Mouse (Mus musculus): Measurements from ENCODE around the gene Tcte1. TPM values are rescaled to one million over a fixed set of nuclear protein-coding genes. Genes with fewer than 3 reads are reported as not detected.
A peak's percentile ranks its signal among the peaks of the same experiment; 100 is the strongest.

Tcte1 gene
- polyA plus RNA-seq, 1 experiment: 3.7 TPM

GRCm38 (mm10) chr17:45550253-45550652, 27.0 kb downstream of the Tcte1 start:
- TF ChIP-seq POLR2A (IDR thresholded peaks at IDR 0.05; ENCODE audit: extremely low read depth, insufficient read depth, low read length) (no peak), CTCF (IDR thresholded peaks at IDR 0.05; ENCODE audit: extremely low read depth, insufficient read depth, low read length) (no peak)
- no peak overlapping the region for H3K27ac ChIP-seq (ENCODE audit: insufficient read depth, low read length)
- peaks cover 3% of the 10 kb centered on the region; the same call in 1 of the 2 replicates for H3K4me1 ChIP-seq (ENCODE audit: control insufficient read depth, insufficient read depth, low read length)
- H3K4me3 ChIP-seq (ENCODE audit: insufficient read depth, low read length): no peak overlapping the region; the same call in 1 of the 2 replicates

DNA sequence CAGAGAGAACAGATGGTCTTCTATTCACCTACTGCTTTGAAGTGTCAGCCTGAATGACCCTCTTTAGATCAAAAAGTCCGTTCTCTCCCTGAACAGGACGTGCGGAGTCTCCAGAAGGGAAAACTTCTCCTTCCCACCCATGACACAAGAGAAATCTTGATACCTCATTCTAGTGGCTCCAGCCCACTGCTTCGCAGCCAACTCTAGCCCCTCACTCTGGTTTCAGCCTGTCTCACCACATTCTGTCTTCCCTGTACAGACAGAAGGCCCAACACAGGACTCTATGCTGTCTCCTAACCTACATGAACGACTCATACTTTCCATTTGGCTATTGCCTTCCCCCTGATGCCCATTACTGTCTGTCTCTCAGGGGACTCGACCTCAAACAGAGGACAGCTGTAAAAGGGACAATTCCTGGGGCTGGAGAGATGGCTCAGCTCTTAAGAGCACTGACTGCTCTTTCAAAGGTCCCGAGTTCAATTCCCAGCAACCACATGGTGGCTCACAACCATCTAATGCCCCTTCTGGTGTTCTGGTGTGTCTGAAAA, 28.1 kb downstream of the Tcte1 start:
- no peak for TF ChIP-seq CTCF (IDR thresholded peaks at IDR 0.05; ENCODE audit: extremely low read depth, insufficient read depth, low read length)
- TF ChIP-seq POLR2A (IDR thresholded peaks at IDR 0.05; ENCODE audit: extremely low read depth, insufficient read depth, low read length): no peak
- Histone ChIP-seq H3K27ac (ENCODE audit: insufficient read depth, low read length) (no peak overlapping the region), H3K4me1 (ENCODE audit: control insufficient read depth, insufficient read depth, low read length) (peaks cover 3% of the 10 kb centered on the region; the same call in 1 of the 2 replicates), H3K4me3 (ENCODE audit: insufficient read depth, low read length) (no peak overlapping the region)

GRCm38 (mm10) chr17:45551816-45552451, 28.7 kb downstream of the Tcte1 start:
- TF ChIP-seq POLR2A (IDR thresholded peaks at IDR 0.05; ENCODE audit: extremely low read depth, insufficient read depth, low read length) (no peak), CTCF (IDR thresholded peaks at IDR 0.05; ENCODE audit: extremely low read depth, insufficient read depth, low read length) (peak; percentile 98)
- peaks cover 3% of the 10 kb centered on the region; the same call in 1 of the 2 replicates for H3K4me1 ChIP-seq (ENCODE audit: control insufficient read depth, insufficient read depth, low read length)
- H3K4me3 ChIP-seq (ENCODE audit: insufficient read depth, low read length): no peak overlapping the region
- H3K27ac ChIP-seq (ENCODE audit: insufficient read depth, low read length): no peak overlapping the region

DNA sequence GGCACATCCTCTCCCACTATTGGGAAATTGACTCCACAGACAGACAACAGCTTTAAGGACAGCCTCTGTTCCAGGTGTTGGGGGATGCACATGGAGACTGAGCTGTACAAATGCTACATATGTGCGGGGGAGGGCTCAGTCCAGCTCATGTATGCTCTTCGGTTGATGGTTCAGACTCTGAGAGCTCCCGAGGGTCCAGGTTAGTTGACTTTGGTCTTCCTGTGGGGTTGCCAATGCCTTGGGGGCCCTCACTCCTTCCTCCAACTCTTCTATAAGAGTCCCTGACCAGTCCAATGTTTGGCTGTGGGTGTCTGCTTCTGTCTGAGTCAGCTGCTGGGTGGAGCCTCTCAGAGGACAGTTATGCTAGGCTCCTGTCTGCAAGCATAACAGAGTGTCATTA, 29.8 kb downstream of the Tcte1 start:
- TF ChIP-seq CTCF (IDR thresholded peaks at IDR 0.05; ENCODE audit: extremely low read depth, insufficient read depth, low read length) (no peak), POLR2A (IDR thresholded peaks at IDR 0.05; ENCODE audit: extremely low read depth, insufficient read depth, low read length) (no peak)
- no peak overlapping the region for H3K4me3 ChIP-seq (ENCODE audit: insufficient read depth, low read length)

DNA sequence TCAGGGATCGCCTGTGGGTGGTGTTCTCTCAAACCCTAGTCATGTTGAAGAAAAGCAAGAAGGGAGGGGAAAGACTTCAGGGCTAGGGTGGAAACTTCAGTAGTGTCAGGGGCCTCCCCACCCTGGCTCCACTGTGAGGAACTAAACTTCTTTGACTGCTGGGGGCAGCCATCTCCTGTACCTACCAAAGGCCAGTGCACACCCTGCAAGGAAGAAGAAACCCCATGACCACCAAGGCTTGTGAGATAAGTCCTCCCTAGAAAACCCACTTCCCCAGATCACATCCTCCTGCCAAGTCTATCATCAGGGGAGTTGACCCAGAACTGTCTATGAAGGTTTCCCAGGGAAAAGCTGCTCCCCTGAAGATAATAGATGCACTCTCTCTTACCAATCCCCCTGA, 31.2 kb downstream of the Tcte1 start:
- 0 out of 2 replicates have a peak, but pooled peaks cover 2% of the 10 kb centered on the region for H3K4me1 ChIP-seq (ENCODE audit: control insufficient read depth, insufficient read depth, low read length)
- TF ChIP-seq CTCF (IDR thresholded peaks at IDR 0.05; ENCODE audit: extremely low read depth, insufficient read depth, low read length) (no peak), POLR2A (IDR thresholded peaks at IDR 0.05; ENCODE audit: extremely low read depth, insufficient read depth, low read length) (no peak)
- H3K4me3 ChIP-seq (ENCODE audit: insufficient read depth, low read length): no peak overlapping the region
- no peak overlapping the region for H3K27ac ChIP-seq (ENCODE audit: insufficient read depth, low read length)

More for the DNA sequence above, 29.8 kb downstream of the Tcte1 start:
- Histone ChIP-seq H3K4me1 (ENCODE audit: control insufficient read depth, insufficient read depth, low read length) (peaks cover 3% of the 10 kb centered on the region; the same call in 1 of the 2 replicates), H3K27ac (ENCODE audit: insufficient read depth, low read length) (no peak overlapping the region)

DNA sequence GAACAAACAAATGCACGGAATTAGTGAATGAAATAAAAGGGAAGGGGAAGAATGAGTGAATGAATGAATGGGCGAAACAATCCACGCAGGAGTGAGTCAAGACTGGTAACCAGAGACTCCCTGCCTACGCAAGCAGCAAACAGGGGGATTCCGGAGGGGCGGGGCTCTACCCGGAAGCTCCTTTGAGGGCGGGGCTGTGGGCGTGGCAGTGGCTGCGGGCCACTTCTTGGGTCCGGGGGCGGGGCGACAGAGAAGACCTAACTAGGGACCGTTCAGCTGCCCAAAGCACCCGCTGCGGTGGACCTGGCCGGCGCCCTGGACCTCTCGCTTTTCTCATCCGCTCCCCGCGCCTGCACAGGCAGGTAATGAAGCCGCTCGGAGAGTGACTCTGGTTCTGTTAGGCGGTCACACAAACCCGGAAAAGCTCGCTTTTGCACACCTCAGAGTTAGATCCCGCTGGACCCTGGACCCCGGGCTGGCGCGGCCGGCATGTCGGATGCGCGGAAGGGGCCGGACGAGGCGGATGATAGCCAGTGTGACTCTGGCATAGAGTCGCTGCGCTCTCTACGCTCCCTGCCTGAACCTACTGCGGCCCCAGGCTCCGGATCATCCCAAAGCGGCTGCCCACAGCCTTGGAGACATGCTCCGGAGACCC, 32.3 kb downstream of the Tcte1 start, which contains the start of gene Nfkbie:
Gene Nfkbie (plus strand): TSS at position 252 of the 655 bp plus-strand sequence.
- peak within 1 kb of the TSS; percentile 48 for H3K4me3 ChIP-seq (ENCODE audit: insufficient read depth, low read length)
- no peak within 1 kb of the TSS for H3K27ac ChIP-seq (ENCODE audit: insufficient read depth, low read length)
- H3K4me1 ChIP-seq (ENCODE audit: control insufficient read depth, insufficient read depth, low read length): no peaks in the 10 kb centered on the region
- TF ChIP-seq POLR2A (IDR thresholded peaks at IDR 0.05; ENCODE audit: extremely low read depth, insufficient read depth, low read length) (no peak), CTCF (IDR thresholded peaks at IDR 0.05; ENCODE audit: extremely low read depth, insufficient read depth, low read length) (no peak)

DNA sequence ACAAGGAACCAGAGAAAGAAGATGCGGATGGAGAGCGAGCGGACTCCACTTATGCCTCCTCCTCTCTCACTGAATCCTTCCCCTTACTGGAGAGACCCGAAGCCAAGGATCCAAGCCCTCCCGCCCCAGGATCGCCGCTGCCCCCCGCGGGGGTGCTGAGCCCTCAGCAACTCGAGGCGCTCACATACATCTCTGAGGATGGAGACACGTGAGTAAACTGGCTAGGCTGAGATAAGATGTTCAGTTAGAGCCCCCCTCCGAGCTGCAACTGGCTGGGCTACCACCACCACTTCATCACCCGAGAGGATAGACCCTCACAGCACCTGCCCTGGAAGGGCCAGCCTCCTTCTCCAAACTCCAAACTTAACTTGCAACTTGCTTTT, 32.9 kb downstream of the Tcte1 start:
- Histone ChIP-seq H3K4me3 (ENCODE audit: insufficient read depth, low read length) (peak overlapping the region; percentile 48), H3K27ac (ENCODE audit: insufficient read depth, low read length) (no peak overlapping the region), H3K4me1 (ENCODE audit: control insufficient read depth, insufficient read depth, low read length) (no peaks in the 10 kb centered on the region)
- TF ChIP-seq CTCF (IDR thresholded peaks at IDR 0.05; ENCODE audit: extremely low read depth, insufficient read depth, low read length) (no peak), POLR2A (IDR thresholded peaks at IDR 0.05; ENCODE audit: extremely low read depth, insufficient read depth, low read length) (no peak)

DNA sequence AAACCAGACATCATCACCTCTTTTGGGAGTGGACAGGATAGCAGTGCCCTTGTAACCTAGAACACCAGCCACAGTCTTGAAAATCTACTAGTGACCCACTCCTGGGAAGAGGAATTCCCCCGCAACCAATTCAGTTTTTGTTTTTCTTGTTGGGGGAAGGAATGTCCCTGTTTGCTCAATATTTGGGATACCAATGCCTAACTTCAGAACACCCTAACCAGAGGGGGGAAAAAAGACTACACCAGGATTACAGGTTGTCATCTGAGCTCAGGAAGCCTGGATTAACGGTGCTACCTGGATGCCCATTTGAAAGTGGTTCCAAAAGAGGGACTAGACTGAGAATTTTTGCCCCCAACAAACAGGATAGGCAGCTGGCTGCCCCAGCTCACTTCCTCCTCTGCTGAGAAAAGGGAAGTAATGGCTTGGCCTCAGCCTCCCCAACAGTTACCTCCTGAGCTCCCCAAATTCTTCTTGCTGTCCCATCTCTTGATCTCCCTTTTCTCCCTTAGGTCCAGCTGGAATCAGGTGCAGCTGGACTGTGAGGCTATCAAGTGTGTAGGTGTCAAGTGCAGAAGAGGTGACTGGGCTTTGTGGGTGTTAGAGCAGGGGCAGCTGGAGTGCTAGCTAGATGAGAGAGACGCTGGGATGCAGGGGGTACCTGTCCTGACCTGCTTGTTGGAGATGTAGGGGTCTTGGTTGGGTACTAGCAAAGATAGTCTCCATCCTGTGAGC, 33.4 kb downstream of the Tcte1 start:
- H3K4me3 ChIP-seq (ENCODE audit: insufficient read depth, low read length): peak overlapping the region; percentile 48; the same call in 1 of the 2 replicates
- TF ChIP-seq CTCF (IDR thresholded peaks at IDR 0.05; ENCODE audit: extremely low read depth, insufficient read depth, low read length) (no peak), POLR2A (IDR thresholded peaks at IDR 0.05; ENCODE audit: extremely low read depth, insufficient read depth, low read length) (no peak)
- H3K4me1 ChIP-seq (ENCODE audit: control insufficient read depth, insufficient read depth, low read length): no peaks in the 10 kb centered on the region
- no peak overlapping the region for H3K27ac ChIP-seq (ENCODE audit: insufficient read depth, low read length)

DNA sequence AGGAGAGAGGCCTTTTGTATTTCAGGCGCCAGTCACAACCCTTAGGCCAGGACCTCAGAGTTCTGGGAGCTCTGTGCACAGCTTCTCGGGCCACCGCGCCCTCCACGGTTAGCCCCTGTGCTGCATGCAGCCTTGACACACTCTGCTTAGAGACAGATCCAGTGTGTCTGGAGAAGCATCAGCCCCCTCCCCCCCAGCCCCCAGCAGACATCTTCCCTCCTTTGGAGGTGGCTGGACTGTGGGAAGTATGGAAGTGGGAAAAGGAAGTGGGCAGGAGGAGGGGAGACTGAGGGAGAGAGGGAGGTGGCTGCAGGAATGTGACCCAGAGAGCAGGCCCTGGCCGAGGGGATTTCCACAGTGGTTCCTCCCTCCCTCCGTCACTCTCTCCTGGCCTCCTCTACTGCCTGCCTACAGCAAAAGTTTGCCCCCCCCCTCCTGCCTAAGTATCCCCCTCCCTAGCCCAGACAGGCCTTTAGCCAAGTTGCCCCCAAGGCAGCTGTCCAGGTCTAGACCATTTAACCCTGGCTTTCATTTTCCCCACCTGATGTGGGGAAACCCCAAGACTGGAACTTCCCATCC, 34.1 kb downstream of the Tcte1 start:
- H3K27ac ChIP-seq (ENCODE audit: insufficient read depth, low read length): no peak overlapping the region
- TF ChIP-seq CTCF (IDR thresholded peaks at IDR 0.05; ENCODE audit: extremely low read depth, insufficient read depth, low read length): no peak
- no peak for TF ChIP-seq POLR2A (IDR thresholded peaks at IDR 0.05; ENCODE audit: extremely low read depth, insufficient read depth, low read length)
- H3K4me3 ChIP-seq (ENCODE audit: insufficient read depth, low read length): no peak overlapping the region
- H3K4me1 ChIP-seq (ENCODE audit: control insufficient read depth, insufficient read depth, low read length): no peaks in the 10 kb centered on the region

Measured in cortical plate, adult 2 months (tissue).